Mouse (Mus musculus) spleen, adult 2 months (tissue): ENCODE data around the gene Cryzl2.

ENCODE experiments used
- CTCF ChIP-seq: fragments of 200-500 bp; IDR thresholded peaks from 2 replicates; pipeline ENCODE4 v1.5.1; 2011; ENCODE audit warnings: mild to moderate bottlenecking, inconsistent platforms; ENCODE audit not compliant: insufficient read depth, insufficient read length, insufficient replicate concordance; ENCODE audit errors: extremely low read depth
- POLR2A ChIP-seq: fragments of 200-500 bp; IDR thresholded peaks from 2 replicates; pipeline ENCODE4 v1.6.1; 2011; ENCODE audit warnings: low read depth, low read length, inconsistent platforms

DNA sequence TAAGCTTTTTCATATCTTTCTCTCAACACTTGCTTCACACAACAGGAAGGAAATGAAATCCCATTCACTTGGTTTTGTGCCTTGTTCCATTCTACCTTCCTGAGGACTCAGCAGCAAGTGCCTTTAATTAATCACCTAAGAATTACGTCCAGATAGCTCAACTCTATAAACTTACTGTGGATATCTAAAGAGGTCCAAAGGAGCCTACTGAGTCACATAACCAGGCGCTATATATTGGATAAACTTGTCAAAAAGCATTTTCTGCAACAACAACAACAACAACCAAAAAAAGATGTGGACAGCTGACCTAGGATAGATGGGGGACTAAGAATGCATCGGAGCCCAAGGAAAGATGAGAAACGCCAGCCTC, 47.1 kb upstream of the Cryzl2 start:
- no peak for TF ChIP-seq POLR2A
- TF ChIP-seq CTCF = no peak
